Mouse (Mus musculus): ENCODE results near the gene Nfix.
A peak's percentile ranks its signal among the peaks of the same experiment; 100 is the strongest.

Nfix gene

DNA sequence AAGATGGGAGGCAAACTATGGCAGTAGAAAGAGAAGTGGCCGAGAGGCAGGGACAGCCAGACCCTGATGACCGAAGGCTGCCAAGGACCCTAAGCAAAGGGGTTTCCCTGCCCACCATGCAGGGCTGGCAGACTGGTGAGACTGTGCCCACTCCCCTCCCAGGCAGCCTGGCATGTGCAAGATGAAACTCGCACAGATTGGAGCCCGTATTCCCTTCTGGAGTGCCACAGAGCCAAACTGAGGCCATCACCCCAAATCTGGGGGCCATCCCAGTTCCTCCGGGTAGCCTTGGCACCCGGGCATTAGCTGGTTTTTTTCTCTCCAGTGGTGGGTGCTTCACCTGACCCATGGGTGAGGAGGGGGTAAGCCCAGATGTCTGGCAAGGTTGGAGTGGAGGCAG, 2.2 kb downstream of the Nfix start:
- DNase-seq (ENCODE audit: low read depth, low spot score): no peak

- no peak for DNase-seq (ENCODE audit: low read depth, low spot score)
These were observed 2.8 kb downstream of the Nfix start for GRCm38 (mm10) chr8:84797256-84797797.

DNA sequence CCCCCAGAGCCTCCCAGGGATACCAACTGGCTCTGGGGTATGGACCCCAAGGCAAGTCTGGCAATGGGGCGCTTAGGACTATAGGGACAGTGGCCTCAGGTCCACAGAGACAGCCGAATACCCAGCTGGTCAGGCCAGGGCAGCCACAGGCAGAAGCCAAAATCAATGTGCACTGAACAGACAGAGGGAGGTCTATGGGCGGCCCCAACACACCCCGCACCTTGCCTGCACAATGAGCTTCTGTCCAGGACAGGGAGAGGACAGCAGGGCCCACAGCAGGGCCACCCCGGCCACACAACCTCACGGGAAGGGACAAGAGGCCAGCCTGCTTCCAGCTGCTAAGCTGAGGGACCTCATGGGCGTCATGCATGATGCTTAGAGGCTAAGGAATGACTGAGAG, 5.7 kb downstream of the Nfix start:
- peak; percentile 80 for DNase-seq (ENCODE audit: low read depth, low spot score)

DNA sequence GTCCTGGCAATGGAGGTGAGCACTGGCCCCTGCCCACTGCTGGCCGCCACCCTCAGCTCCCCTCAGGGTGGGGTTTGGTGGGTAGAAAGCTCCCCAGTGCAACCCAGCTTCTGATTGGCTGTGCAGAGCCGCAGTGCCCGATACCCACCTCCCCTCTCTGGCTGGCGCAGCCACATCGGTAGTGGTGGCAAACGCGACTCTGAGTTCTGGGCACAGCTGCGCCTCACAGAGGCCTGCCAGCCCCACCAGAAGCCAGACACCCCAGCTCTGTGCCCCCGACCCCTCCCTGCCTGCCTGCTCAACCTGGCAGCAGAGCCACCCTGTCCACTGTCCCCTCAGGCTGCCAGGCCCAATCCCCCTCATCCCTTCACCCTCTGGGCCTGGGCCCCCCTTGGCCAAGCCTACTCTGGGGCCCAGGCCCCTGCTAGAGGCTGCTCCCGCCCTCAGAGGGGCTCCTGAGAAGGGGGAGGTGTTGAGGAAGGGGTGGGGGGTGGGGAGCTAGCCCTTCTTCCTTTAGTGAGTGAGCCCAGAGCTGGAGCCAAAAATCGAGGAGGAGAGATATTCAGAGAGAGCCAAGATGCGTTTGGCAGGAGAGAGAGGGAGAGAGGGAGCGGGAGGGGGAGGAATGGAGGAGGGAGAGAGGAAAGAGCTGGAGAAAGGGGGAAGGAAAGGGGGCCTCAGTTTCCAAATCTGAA, 6.2 kb downstream of the Nfix start:
- peak; percentile 96 for DNase-seq (ENCODE audit: low read depth, low spot score)

DNA sequence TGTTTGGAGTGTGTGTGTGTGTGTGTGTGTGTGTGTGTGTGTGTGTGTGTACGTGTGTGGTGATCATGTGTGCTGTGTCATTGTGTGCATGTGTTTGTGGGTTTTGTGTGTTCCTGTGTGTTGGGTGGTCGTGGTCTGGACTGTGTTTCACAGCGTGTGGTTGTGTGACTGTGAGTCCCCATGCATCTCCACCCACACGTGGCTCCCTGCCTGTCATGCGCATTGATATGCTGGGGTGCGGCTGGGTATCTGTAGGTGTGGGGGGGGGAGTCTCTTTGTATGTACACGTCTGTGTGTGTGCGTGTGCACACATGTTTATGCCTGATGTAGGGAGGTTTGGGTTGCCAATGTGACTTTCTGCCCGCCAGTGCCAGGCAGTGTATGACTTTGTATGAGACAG, 7.0 kb downstream of the Nfix start:
- peak; percentile 70 for DNase-seq (ENCODE audit: low read depth, low spot score)

- DNase-seq (ENCODE audit: low read depth, low spot score): no peak
These were observed 7.7 kb downstream of the Nfix start for GRCm38 (mm10) chr8:84792429-84792947.

GRCm38 (mm10) chr8:84790537-84790936, 9.6 kb downstream of the Nfix start:
- no peak for DNase-seq (ENCODE audit: low read depth, low spot score)

DNA sequence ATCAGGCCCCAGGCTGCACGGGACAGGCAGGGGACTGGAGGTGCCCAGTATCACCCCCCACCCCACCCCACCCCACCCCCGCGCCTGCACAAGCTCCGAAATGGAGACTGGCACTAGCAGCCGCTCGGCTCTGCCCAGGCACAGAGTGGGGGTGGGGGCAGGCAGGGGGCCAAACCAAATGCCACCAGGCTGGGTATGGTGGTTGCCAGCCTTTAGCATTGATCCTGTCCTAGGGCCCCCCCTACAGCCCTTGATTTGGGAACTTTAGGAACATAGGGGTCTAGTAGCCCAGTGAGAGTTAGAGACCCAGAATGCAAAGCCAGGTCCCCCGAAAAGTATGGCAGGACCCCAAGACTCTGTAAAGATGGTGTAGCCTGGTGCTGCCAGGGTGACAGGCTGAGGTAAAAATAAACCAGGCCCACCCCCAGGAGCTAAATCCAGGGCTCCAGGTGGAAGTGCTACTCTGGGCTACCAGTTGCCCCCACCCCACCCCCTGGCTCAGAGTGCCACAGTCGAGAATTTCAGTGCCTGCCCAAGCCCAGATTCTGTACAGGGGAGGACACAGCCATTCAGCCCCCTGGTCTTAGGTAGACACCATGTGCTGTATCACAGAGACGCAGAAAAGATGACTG, 10.2 kb downstream of the Nfix start:
- peak; percentile 91 for DNase-seq (ENCODE audit: low read depth, low spot score)

DNA sequence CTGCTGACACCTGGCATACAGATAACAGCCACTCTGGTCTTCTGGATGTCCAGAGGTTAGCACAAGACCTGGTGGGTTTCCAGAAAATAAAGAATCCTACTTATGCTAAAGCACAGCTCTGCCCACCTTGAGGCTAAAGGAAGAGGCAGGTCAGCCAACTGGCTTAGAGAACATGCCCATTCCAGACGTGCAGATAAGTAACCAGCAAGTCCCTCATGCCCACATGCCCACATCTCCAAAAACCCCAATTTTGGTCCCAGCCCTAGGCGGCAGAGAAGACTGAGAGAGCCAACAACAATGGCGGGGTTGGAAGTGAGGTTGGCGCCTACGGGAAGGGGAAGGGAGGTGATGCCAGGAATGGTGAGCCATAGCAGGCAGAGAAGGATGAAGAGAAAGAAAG, 10.8 kb downstream of the Nfix start:
- DNase-seq (ENCODE audit: low read depth, low spot score): no peak

- no peak for DNase-seq (ENCODE audit: low read depth, low spot score)
These were observed 11.2 kb downstream of the Nfix start for GRCm38 (mm10) chr8:84788896-84789295.

DNA sequence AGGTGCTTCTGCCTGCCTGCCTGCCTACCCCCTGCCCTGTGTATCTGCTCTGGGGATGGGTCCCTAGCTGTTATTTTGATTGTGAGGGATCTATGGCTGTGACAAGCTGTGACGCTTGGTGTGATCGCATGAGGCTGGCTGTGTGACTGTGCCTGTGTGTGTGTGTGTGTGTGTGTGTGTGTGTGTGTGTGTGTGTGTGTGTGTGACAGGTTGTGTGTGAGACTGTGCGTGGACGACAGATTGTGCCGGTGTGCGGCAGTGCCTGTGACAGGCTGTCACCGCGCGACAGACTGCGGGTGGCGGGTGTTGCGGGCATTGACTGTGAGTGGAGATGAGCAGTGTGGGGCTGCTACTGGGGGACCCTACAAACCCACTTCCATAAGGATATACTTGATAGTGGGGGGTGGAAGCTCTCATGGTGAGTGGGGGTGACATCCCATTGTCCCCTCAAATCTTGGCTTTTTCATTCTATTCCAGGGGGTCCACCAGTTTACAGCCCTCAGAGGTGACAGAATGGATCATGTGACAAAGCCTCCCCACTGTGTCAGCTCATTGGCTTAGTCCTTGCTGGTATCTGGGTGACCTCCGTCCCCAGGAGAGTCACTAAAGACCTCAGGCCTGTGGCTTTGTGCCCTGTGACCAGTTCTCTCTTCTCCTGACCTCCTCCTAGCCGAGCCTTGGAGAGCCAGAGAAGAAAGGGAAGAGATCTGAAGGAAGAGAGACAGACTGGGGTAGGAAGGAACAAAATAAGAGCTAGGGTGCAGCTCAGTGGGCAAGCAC, 12.4 kb downstream of the Nfix start:
- DNase-seq (ENCODE audit: low read depth, low spot score): peak; percentile 86

DNA sequence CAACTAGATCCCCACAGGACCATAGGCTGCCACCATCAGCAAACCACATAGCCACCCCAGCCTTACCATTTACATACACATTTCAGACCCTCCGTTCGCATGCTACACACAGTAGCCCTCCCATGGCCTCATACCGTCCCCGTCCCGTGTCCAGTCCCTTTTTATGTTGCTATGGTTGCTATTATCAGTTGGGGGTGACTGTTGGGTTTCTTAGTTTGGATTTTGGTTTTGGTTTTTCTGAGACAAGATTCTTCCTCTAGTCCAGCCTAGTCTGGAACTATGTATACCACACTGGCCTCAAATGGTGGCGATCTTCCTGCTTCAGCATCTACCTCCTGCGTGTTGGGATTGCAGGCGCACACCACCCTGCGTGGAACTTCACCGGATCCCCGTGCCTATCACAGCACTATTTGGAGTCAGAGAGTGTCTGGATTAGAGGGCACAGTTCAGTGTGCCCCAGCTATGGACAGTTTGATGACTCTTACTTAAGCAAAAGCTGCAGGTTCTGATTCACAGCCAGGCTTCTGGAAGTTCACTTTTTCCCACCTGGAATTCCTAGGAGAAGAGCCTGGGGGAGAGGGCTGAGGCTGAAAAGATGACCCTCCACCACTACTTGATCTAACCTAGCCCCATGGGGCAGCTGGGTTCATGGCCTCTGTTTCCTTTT, 13.2 kb downstream of the Nfix start:
- DNase-seq (ENCODE audit: low read depth, low spot score): no peak

DNA sequence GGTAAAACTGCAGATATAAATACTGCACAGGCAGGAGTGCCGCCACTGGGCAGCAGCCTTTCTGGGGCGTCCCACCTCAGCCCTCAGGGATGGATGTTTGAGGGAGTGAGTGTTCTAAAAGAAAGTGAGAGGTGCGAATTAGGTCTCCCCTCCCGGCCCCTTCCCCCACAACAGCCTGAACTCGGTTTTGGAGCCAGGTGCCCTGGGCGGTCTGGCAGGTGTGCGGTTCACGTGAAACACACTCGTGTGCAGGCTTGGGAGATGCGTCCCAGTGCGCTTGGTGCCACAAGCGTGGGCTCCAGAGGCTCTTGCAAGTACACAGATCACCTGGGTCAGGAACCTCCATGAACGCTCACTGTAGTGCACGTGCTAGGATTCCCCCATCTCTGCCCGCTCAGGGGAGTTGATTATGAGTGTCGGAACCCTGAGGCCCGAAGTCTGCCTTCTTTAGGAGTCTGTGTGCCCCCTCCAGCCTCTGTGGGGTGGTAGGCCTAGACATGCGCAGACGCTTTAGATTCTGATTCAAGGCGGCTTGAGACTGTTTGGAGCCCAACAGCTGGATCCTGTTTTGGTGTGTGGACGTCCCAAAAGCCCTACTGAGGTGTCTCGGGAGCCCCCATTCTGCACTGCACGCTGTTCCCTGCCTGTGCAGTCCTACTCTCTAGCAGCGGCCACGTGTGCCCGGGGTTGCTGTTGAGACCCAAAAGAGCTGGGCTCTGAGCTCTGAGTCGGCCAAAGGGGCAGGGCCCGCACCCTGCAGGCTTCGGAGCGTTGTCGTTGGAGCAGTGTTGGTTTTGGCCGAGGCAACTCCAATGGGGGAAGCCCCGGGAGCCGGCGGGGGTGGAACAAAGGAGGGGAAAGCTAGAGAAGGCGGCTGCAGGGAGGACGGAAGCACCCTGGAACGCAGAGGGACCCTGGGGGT, 14.1 kb downstream of the Nfix start:
- DNase-seq (ENCODE audit: low read depth, low spot score): no peak

- DNase-seq (ENCODE audit: low read depth, low spot score): no peak
These were observed 14.7 kb downstream of the Nfix start for GRCm38 (mm10) chr8:84785506-84785755.

- DNase-seq (ENCODE audit: low read depth, low spot score): peak; percentile 61
These were observed 15.3 kb downstream of the Nfix start for GRCm38 (mm10) chr8:84784681-84785505.

DNA sequence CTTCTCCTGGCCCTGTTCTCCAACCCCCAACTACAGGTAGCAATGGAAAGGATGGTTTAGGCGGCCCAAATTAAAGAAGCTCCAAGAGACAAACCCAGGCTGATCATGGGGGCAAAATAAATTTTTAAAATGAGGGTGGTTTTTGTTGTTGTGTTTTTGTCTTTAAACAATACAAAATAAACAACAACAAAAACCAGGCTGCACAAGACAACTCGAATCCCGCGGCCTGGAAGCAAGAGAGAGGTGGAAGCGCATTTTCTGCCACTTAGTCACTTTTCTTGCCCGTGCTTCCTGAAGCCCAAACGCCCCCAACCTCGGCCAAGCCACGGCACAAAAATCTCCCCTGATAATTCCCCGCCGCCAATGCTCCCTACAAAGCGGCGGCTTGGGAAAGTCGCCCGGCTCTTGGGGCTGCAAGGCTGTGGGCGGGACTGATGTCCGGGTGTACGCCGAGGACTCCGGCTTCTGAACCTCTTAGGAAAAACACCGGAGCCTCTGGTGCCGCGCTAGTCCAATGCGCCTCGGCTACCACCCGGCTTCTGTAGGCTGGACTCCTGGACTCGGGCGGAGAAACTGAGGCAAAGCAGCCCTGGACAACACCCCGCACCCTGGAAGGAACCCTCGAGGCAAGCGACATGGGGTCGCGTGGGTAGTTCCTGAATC, 16.1 kb downstream of the Nfix start:
- peak; percentile 75 for DNase-seq (ENCODE audit: low read depth, low spot score)

GRCm38 (mm10) chr8:84783198-84783918, 16.8 kb downstream of the Nfix start:
- peak; percentile 8 for DNase-seq (ENCODE audit: low read depth, low spot score)

DNA sequence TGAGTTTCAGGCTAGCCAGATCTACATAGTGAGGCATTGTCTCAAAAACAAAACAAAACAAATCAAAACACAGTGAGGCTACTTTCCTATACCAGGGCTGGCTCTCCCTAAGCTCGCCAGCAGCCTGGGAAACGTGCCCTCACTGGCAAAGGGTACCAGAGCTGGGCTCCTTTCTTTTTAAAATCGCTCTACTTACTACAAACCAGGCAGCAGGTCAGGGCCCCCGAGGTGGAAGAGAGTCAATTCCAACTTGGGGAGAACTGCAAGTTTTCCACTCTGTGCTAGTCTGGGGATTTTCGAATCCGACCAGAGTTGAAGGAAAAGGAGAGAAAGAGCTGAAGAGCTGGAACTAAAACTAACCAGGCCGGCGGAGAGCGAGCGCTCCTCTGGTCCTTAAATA, 17.5 kb downstream of the Nfix start:
- DNase-seq (ENCODE audit: low read depth, low spot score): peak; percentile 68

Measured in brain, adult 2 months (tissue).